Mouse (Mus musculus): ENCODE data around the gene Chmp4b. TPM values are rescaled to one million over a fixed set of nuclear protein-coding genes. Genes with fewer than 3 reads are reported as not detected.

The Chmp4b gene
- polyA plus RNA-seq, 1 experiment from 2014 or later, result 23.2 TPM

- no peak for DNase-seq (ENCODE audit: low spot score)
- H3K4me2 ChIP-seq (replicated peaks), result no peak overlapping the region
- H3K27ac ChIP-seq, result no peak overlapping the region
- peaks cover 5% of the 10 kb centered on the region; the same call in 1 of the 2 replicates for H3K9me3 ChIP-seq (ENCODE audit: control insufficient read depth, low read length)
- no peaks in the 10 kb centered on the region for H3K27me3 ChIP-seq (ENCODE audit: control insufficient read depth, insufficient read depth, low read length)
- ATAC-seq (ENCODE audit: low FRiP score), result no peak
- no peaks in the 10 kb centered on the region for H3K4me1 ChIP-seq (replicated peaks; ENCODE audit: control insufficient read depth, insufficient read depth, low read length)
- WGBS, result 97% methylated on average over 3 of the region's 3 CpGs
- no peak overlapping the region for H3K9ac ChIP-seq
- peaks cover 69% of the 10 kb centered on the region for H3K36me3 ChIP-seq (replicated peaks; ENCODE audit: control insufficient read depth, insufficient read depth)
- H3K4me3 ChIP-seq (replicated peaks; ENCODE audit: low read length), result no peak overlapping the region
Observed at GRCm38 (mm10) chr2:154638521-154638920, 13.0 kb upstream of the Chmp4b start.

- Histone ChIP-seq H3K27me3 (ENCODE audit: control insufficient read depth, insufficient read depth, low read length) (no peaks in the 10 kb centered on the region), H3K4me2 (replicated peaks) (no peak overlapping the region), H3K36me3 (replicated peaks; ENCODE audit: control insufficient read depth, insufficient read depth) (peaks cover 71% of the 10 kb centered on the region), H3K4me1 (replicated peaks; ENCODE audit: control insufficient read depth, insufficient read depth, low read length) (no peaks in the 10 kb centered on the region), H3K9ac (no peak overlapping the region), H3K4me3 (replicated peaks; ENCODE audit: low read length) (no peak overlapping the region), H3K27ac (no peak overlapping the region), H3K9me3 (ENCODE audit: control insufficient read depth, low read length) (peaks cover 5% of the 10 kb centered on the region; the same call in 1 of the 2 replicates)
- WGBS, result 92% methylated on average over 4 of the region's 4 CpGs
- ATAC-seq (ENCODE audit: low FRiP score) (no peak), DNase-seq (ENCODE audit: low spot score) (no peak)
Observed at GRCm38 (mm10) chr2:154639115-154639514, 12.4 kb upstream of the Chmp4b start.

GRCm38 (mm10) chr2:154641176-154641575 is 10.3 kb upstream of the Chmp4b start:
- Histone ChIP-seq H3K36me3 (replicated peaks; ENCODE audit: control insufficient read depth, insufficient read depth) (peaks cover 69% of the 10 kb centered on the region), H3K27ac (no peak overlapping the region), H3K4me2 (replicated peaks) (no peak overlapping the region), H3K4me3 (replicated peaks; ENCODE audit: low read length) (no peak overlapping the region), H3K9me3 (ENCODE audit: control insufficient read depth, low read length) (peaks cover 5% of the 10 kb centered on the region; the same call in 1 of the 2 replicates), H3K4me1 (replicated peaks; ENCODE audit: control insufficient read depth, insufficient read depth, low read length) (no peaks in the 10 kb centered on the region), H3K9ac (no peak overlapping the region), H3K27me3 (ENCODE audit: control insufficient read depth, insufficient read depth, low read length) (no peaks in the 10 kb centered on the region)
- no peak for ATAC-seq (ENCODE audit: low FRiP score)
- no peak for DNase-seq (ENCODE audit: low spot score)
- WGBS, result 87% methylated on average over 8 of the region's 8 CpGs

- H3K27me3 ChIP-seq (ENCODE audit: control insufficient read depth, insufficient read depth, low read length), result no peaks in the 10 kb centered on the region
- peaks cover 70% of the 10 kb centered on the region for H3K36me3 ChIP-seq (replicated peaks; ENCODE audit: control insufficient read depth, insufficient read depth)
- no peak overlapping the region for H3K4me2 ChIP-seq (replicated peaks)
- WGBS, result 97% methylated on average over 9 of the region's 9 CpGs
- no peaks in the 10 kb centered on the region for H3K4me1 ChIP-seq (replicated peaks; ENCODE audit: control insufficient read depth, insufficient read depth, low read length)
- DNase-seq (ENCODE audit: low spot score) (no peak), ATAC-seq (ENCODE audit: low FRiP score) (no peak)
- no peak overlapping the region for H3K27ac ChIP-seq
- no peak overlapping the region for H3K9ac ChIP-seq
- H3K4me3 ChIP-seq (replicated peaks; ENCODE audit: low read length), result no peak overlapping the region
- H3K9me3 ChIP-seq (ENCODE audit: control insufficient read depth, low read length), result peaks cover 5% of the 10 kb centered on the region; the same call in 1 of the 2 replicates
Observed at GRCm38 (mm10) chr2:154642005-154642459, 9.5 kb upstream of the Chmp4b start.

GRCm38 (mm10) chr2:154642712-154643385 is 8.7 kb upstream of the Chmp4b start:
- H3K27ac ChIP-seq, result no peak overlapping the region
- H3K4me2 ChIP-seq (replicated peaks), result no peak overlapping the region
- no peak for ATAC-seq (ENCODE audit: low FRiP score)
- no peaks in the 10 kb centered on the region for H3K27me3 ChIP-seq (ENCODE audit: control insufficient read depth, insufficient read depth, low read length)
- peaks cover 62% of the 10 kb centered on the region for H3K36me3 ChIP-seq (replicated peaks; ENCODE audit: control insufficient read depth, insufficient read depth)
- H3K9ac ChIP-seq, result no peak overlapping the region
- H3K4me1 ChIP-seq (replicated peaks; ENCODE audit: control insufficient read depth, insufficient read depth, low read length), result no peaks in the 10 kb centered on the region
- DNase-seq (ENCODE audit: low spot score), result no peak
- H3K4me3 ChIP-seq (replicated peaks; ENCODE audit: low read length), result no peak overlapping the region
- peaks cover 5% of the 10 kb centered on the region; the same call in 1 of the 2 replicates for H3K9me3 ChIP-seq (ENCODE audit: control insufficient read depth, low read length)
- WGBS, result 86% methylated on average over 6 of the region's 6 CpGs

GRCm38 (mm10) chr2:154646634-154647033 is 4.9 kb upstream of the Chmp4b start:
- H3K27me3 ChIP-seq (ENCODE audit: control insufficient read depth, insufficient read depth, low read length), result no peaks in the 10 kb centered on the region
- peaks cover 37% of the 10 kb centered on the region for H3K36me3 ChIP-seq (replicated peaks; ENCODE audit: control insufficient read depth, insufficient read depth)
- H3K4me1 ChIP-seq (replicated peaks; ENCODE audit: control insufficient read depth, insufficient read depth, low read length), result no peaks in the 10 kb centered on the region
- H3K9ac ChIP-seq, result no peak overlapping the region
- H3K4me3 ChIP-seq (replicated peaks; ENCODE audit: low read length), result no peak overlapping the region
- no peak for ATAC-seq (ENCODE audit: low FRiP score)
- WGBS, result 87% methylated on average over 5 of the region's 5 CpGs
- no peak for DNase-seq (ENCODE audit: low spot score)
- no peak overlapping the region for H3K27ac ChIP-seq
- no peaks in the 10 kb centered on the region for H3K9me3 ChIP-seq (ENCODE audit: control insufficient read depth, low read length)
- no peak overlapping the region for H3K4me2 ChIP-seq (replicated peaks)

GRCm38 (mm10) chr2:154648086-154648485 is 3.4 kb upstream of the Chmp4b start:
- H3K27me3 ChIP-seq (ENCODE audit: control insufficient read depth, insufficient read depth, low read length), result no peaks in the 10 kb centered on the region
- H3K9me3 ChIP-seq (ENCODE audit: control insufficient read depth, low read length), result no peaks in the 10 kb centered on the region
- H3K4me1 ChIP-seq (replicated peaks; ENCODE audit: control insufficient read depth, insufficient read depth, low read length), result no peaks in the 10 kb centered on the region
- DNase-seq (ENCODE audit: low spot score), result peak; percentile 46
- no peak for ATAC-seq (ENCODE audit: low FRiP score)
- H3K27ac ChIP-seq, result no peak overlapping the region
- 25% methylated on average over 3 of the region's 3 CpGs for WGBS
- no peak overlapping the region for H3K4me2 ChIP-seq (replicated peaks)
- H3K9ac ChIP-seq, result no peak overlapping the region
- H3K4me3 ChIP-seq (replicated peaks; ENCODE audit: low read length), result no peak overlapping the region
- H3K36me3 ChIP-seq (replicated peaks; ENCODE audit: control insufficient read depth, insufficient read depth), result peaks cover 32% of the 10 kb centered on the region

GRCm38 (mm10) chr2:154650404-154650803 is 1.1 kb upstream of the Chmp4b start:
- Histone ChIP-seq H3K9me3 (ENCODE audit: control insufficient read depth, low read length) (no peaks in the 10 kb centered on the region), H3K4me2 (replicated peaks) (no peak overlapping the region), H3K27me3 (ENCODE audit: control insufficient read depth, insufficient read depth, low read length) (no peaks in the 10 kb centered on the region), H3K27ac (no peak overlapping the region), H3K36me3 (replicated peaks; ENCODE audit: control insufficient read depth, insufficient read depth) (peaks cover 10% of the 10 kb centered on the region), H3K4me3 (replicated peaks; ENCODE audit: low read length) (no peak overlapping the region), H3K9ac (no peak overlapping the region), H3K4me1 (replicated peaks; ENCODE audit: control insufficient read depth, insufficient read depth, low read length) (no peaks in the 10 kb centered on the region)
- DNase-seq (ENCODE audit: low spot score) (no peak), ATAC-seq (ENCODE audit: low FRiP score) (no peak)
- 79% methylated on average over 3 of the region's 3 CpGs for WGBS

- 97% methylated on average over 12 of the region's 12 CpGs for WGBS
- Histone ChIP-seq H3K4me2 (replicated peaks) (no peak overlapping the region), H3K4me1 (replicated peaks; ENCODE audit: control insufficient read depth, insufficient read depth, low read length) (peaks cover 25% of the 10 kb centered on the region), H3K36me3 (replicated peaks; ENCODE audit: control insufficient read depth, insufficient read depth) (no peaks in the 10 kb centered on the region), H3K4me3 (replicated peaks; ENCODE audit: low read length) (no peak overlapping the region), H3K27me3 (ENCODE audit: control insufficient read depth, insufficient read depth, low read length) (no peaks in the 10 kb centered on the region), H3K9me3 (ENCODE audit: control insufficient read depth, low read length) (no peaks in the 10 kb centered on the region), H3K27ac (no peak overlapping the region), H3K9ac (no peak overlapping the region)
- no peak for DNase-seq (ENCODE audit: low spot score)
- ATAC-seq (ENCODE audit: low FRiP score), result no peak
Observed at GRCm38 (mm10) chr2:154654976-154655375, 3.5 kb downstream of the Chmp4b start.
